Mouse (Mus musculus) T-helper 1 cell (primary cell): Measurements from ENCODE around the gene Art5.
"Not testable (repeated sequence)": the region's sequence is repeated elsewhere in the genome, so short reads cannot be mapped to it uniquely, and the experiment has no call there.

ENCODE experiments used
- in situ Hi-C: fragments of 300-600 bp; cut with MboI, MseI; formaldehyde crosslinking; loops from one replicate; pipeline ENCODE4 v1.15.1; 2025; ENCODE audit warnings: high pct_unique_total_duplicates

The Art5 gene

GRCm38 (mm10) chr7:102081784-102082183 is 27.5 kb downstream of the Art5 start:
- in situ Hi-C loops: loop anchor here (5.0 kb wide), 1 partner anchor 154 kb away; no protein-coding TSS in a partner anchor

GRCm38 (mm10) chr7:102080311-102080710 is 29.0 kb downstream of the Art5 start:
- in situ Hi-C loops: loop anchor here (5.0 kb wide), 1 partner anchor 153 kb away; no protein-coding TSS in a partner anchor

- in situ Hi-C loops: loop anchor here (5.0 kb wide), 1 partner anchor 416 kb away; the partner anchor contains the start of gene Clpb
Observed at GRCm38 (mm10) chr7:102078517-102078916, 30.8 kb downstream of the Art5 start.

DNA sequence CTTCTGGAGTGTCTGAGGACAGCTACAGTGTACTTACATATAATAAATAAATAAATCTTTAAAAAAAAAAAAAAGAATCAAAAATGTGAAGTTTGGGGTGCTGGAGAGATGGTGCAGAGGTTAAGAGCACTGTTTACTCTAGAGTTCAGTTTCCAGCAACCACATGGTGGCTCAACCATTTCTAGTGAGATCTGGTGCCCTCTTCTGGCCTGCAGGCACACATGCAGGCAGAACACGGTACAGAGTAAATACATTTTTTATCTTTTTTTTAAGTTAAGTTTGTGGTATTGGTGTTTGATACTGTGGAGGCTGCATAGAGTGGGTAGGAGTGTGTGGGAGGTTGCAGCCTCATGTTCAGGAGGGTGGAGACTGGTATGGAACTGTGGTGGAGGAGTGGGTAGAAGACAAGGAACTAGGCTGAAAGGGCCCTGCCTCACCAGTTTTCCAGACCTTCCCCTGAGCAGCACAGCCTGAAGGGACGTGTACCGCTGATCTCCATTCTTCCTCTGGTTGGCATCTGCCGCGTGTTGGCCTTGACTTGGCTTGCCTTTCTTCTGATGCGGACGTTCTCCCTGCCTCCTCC is 32.5 kb downstream of the Art5 start:
- in situ Hi-C loops: loop anchor here (5.0 kb wide), 1 partner anchor 415 kb away; the partner anchor contains the start of gene Clpb

DNA sequence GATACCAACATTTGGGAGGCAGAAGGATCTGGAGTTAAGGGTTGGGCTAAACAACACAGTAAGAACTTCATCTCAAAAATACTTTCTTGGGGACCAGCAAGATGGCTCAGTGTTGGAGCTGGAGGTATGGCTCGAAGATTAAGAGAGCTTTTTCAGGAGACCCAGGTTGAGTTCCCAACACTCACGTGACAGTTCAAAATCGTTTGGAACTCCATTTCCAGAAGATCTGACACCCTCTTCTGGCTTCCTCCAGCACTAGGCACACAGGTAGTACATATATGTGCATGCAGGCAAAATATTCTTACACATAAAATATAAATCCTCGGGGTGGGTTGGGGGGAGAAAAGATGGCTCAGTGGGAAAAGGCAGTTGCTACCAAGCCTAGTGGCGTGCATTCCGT is 42.9 kb downstream of the Art5 start:
- in situ Hi-C loops: no loop called here

DNA sequence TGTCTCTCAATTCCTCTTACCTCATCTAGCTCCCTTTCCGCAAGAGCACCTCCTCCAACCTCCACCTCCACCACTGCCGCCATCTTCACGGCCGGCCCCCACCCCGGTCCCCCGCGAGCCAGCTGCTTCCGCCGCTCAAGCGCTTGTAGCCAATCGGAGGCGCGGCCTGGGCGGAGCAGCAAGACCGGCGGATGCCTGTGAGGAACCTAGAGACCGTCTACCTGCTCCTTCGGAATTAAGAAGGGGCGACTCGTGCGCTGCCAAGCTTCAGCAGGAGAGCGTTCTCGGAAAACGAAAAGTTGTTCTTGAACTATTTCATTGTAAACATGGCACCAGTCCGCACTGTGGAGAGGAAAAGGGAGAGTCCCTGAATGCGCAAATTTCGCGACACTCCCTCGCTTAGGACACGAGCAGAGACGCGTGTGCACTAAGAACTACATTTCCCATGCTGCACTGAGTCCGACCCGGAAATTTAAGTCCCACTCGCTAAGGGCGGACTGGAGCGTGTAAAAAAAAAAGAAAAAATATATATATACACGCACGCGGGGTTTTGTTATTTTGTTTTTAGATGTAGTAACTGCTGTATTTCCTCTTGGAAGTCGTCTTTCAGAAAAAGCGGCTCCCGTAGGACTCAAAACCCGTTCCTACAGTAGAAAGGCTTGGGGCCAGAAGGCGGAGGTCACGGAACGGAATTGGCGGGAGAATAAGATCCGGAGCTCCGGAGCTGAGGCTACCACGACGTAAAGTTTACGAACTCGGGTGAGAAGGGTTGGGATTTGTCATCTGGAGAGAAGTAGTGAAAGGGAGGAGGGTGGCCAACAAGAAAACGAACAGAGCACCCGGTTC is 44.0 kb downstream of the Art5 start, which contains the start of the genes Rnf121, Xndc1 and Xntrpc:
TSS of gene Rnf121 (minus strand) at position 424 of the 846 bp plus-strand sequence.
TSS of gene Xndc1 (plus strand) at position 466 of the 846 bp plus-strand sequence.
TSS of gene Xntrpc (plus strand) at position 668 of the 846 bp plus-strand sequence.
- in situ Hi-C loops: no loop called here

DNA sequence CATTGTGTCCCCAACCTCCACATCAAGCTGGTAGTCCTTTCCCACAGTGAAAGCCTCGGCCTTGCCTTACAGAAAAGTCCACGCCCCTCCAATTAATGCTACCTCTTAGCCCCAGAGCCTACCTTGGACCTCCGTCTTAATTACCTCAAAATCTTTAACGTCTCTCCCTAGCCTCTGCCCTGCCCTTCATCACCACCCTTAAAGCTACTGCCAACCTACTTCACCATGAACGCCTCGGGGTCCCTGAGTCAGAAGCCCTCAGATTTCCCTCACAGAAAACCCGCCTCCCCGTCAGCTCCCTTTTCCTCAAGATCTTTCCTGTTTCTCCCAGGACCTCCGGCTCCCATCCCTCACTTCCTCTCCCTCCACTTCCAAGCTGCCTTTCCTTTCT is 44.6 kb downstream of the Art5 start:
- in situ Hi-C loops: no loop called here

GRCm38 (mm10) chr7:102063891-102064290 is 45.4 kb downstream of the Art5 start:
- in situ Hi-C loops: no loop called here

- in situ Hi-C loops: no loop called here
Observed at GRCm38 (mm10) chr7:102062203-102062602, 47.1 kb downstream of the Art5 start.

DNA sequence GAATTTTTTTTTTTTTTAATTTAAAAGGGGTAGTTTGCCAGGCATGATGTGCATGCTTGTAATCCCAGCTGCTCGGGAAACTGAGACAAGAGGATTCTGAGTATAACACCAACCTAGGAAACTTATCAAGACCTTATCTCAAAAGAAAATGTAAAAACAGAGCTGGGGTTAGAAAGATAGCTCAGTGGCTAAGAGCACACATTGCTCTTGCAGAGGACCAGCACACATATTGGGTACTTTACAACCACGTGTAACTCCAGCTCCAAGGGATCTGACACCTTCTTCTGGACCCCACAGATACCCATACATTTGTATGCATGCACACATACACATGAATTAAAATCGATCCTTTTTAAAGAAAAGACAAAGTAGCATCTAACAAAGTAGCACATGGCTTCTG is 47.9 kb downstream of the Art5 start:
- in situ Hi-C loops: no loop called here

- in situ Hi-C loops: not testable (repeated sequence)
Observed at GRCm38 (mm10) chr7:102048524-102048923, 60.8 kb downstream of the Art5 start.
